Mouse (Mus musculus): ENCODE measurements around the gene Ildr2.

- TF ChIP-seq CTCF (IDR thresholded peaks at IDR 0.05; ENCODE audit: borderline replicate concordance, control insufficient read depth, extremely low read depth, insufficient read depth, low read length, poor library complexity): no peak
- TF ChIP-seq POLR2A (IDR thresholded peaks at IDR 0.05; ENCODE audit: control insufficient read depth, extremely low read depth, insufficient read depth, low read length, poor library complexity): no peak
Measured at GRCm38 (mm10) chr1:166278786-166279185, 24.8 kb downstream of the Ildr2 start.

Measured in thymus, adult 2 months (tissue).